Mouse (Mus musculus) lung, postnatal 0 days (tissue): ENCODE data around the gene Oxld1.

Experiments
- CTCF ChIP-seq: IDR thresholded peaks from 2 replicates; pipeline ENCODE4 v1.5.1; 2016; ENCODE audit warnings: antibody characterized with exemption, mild to moderate bottlenecking
- EP300 ChIP-seq: IDR thresholded peaks from 2 replicates; pipeline ENCODE4 v1.6.1; 2016; ENCODE audit warnings: antibody characterized with exemption, mild to moderate bottlenecking, control low read depth

GRCm38 (mm10) chr11:120483448-120483934 lies 25.6 kb upstream of the Oxld1 start:
- no peak for TF ChIP-seq CTCF
- TF ChIP-seq EP300 = no peak
